Mouse (Mus musculus) gonadal fat pad, adult 2 months (tissue): ENCODE results near the gene Slc23a3. TPM values are rescaled to one million over a fixed set of nuclear protein-coding genes. Genes with fewer than 3 reads are reported as not detected.

Experiments
- DNase-seq: peaks from one replicate; pipeline ENCODE4 v3.0.0-alpha.2; 2012; ENCODE audit warnings: low read depth
- polyA plus RNA-seq: library from polyadenylated mRNA; depleted of rRNA; stranded (reverse); fragments of >200 nt; gene quantifications from 2 replicates; pipeline ENCODE4 v1.2.3, GENCODE M21; 2012; rRNA removed

The Slc23a3 gene
- polyA plus RNA-seq, 1 experiment, result 0.42 TPM

GRCm38 (mm10) chr1:75140601-75141190 lies 7.0 kb upstream of the Slc23a3 start:
- no peak for DNase-seq

GRCm38 (mm10) chr1:75138448-75138847 lies 4.8 kb upstream of the Slc23a3 start:
- DNase-seq, result no peak

GRCm38 (mm10) chr1:75136730-75137129 lies 3.0 kb upstream of the Slc23a3 start:
- no peak for DNase-seq

DNA sequence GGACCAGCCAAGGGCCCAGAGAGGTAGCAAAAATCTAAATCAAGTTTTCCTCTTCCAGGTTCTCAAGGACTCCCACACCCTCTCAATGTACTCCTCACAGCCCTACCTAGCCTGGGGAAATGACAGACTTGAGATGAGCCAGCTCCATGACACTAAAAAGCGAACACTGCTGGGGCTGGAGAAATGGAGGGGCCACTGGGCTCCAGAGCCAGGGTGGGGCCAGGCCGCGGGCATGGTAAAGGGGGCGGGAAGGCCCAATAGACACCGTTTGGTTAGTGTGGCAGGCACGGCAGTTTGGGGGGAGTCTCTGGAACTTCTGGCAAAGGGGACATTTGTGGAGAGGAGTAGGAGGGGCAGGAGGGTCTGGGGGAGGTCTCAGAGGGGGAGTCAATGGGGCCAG lies 2.6 kb upstream of the Slc23a3 start:
- no peak for DNase-seq

GRCm38 (mm10) chr1:75128641-75129040 lies 5.0 kb downstream of the Slc23a3 start:
- no peak for DNase-seq

DNA sequence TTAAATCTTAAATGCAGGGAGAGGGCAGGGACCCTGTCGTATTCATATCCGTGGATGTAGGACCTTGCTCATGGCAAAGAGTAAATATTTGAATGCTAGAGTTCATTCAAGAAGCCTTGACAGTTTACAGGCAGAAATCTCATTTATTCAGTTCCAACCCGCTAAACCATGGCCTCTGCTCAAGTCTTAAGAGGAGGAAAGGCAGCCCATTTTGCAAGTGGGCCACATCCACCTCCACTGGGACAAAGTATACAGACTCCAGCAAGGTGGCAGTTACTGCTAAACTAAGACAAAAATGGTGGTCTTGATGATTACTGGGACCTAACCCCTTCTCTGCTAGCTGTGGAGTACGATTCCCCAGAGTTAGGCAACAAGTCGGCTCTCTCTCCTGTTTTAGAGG lies 8.3 kb downstream of the Slc23a3 start:
- DNase-seq, result no peak

DNA sequence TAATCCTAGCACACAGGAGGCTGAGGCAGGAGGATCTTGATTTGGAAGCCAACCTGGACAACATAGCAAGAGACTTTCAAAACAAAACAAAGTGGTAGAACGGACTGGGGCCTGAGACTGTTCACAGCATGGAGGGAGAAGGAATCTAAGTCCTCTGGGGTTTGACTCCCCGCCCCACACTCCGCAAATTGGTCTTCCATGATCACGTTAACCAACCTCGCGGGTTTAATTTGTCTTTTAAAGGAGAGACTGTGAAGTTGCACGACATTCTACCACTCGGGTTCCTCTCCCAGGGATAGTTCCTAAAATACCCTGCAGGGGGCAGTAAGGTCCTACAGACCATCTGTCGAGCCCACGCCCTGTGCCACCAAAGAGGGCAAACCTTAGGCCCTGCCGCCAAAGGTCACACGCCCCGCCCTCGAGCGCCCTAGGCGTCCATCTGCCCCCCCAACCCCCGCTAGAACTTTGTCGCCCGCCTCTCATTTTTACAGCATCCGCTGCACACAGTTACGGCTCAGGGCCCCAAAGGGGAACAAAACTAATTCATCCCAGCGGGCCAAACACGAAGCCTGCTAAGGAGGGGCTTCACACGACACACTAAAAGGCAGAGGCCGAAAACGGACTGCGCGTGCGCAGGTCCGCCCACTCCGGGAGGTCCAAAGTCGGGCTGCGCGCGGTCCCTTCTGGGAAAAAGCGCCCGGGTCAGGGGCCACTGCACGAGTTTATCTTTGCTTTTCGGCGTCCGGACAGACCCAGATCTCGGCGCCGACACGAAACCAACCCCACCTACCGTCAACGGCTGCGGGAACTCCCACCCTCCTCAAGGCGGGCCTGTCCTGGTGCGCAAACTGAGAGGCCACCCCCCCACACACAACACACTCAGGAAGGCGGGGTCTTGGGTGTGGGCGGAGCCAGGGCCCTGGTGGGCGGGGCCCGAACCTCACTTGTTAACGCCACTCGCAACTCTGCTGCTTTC lies 9.1 kb downstream of the Slc23a3 start, which contains the start of gene Nhej1:
Nhej1 (minus strand) TSS at position 855 of the 976 bp plus-strand sequence.
- DNase-seq, result no peak

DNA sequence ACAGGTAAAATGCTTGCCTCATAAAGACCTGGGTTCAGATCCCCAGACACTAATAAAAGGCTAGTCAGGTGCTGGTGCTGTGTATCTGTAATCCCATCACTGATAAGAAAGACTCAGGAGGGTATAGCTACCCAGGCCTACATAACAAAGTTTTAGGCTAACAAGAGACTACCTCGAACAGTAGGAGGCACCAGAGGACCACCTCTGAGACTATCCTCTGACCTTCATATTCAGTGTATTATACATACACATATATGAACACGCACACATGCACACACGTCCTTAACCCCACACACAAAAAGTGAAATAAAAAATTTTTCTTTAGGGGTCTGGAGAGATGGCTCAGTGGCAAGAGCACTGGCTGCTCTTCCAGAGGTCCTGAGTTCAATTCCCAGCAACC lies 11.5 kb downstream of the Slc23a3 start:
- no peak for DNase-seq

Other genes with a start within 250 kb of the Slc23a3 start
- not detected in 2 replicates for gene Fev, start 248.5 kb downstream of the Slc23a3 start, polyA plus RNA-seq
- 0.51 and 1.2 TPM in 2 replicates for gene Cryba2, start 240.7 kb downstream of the Slc23a3 start, polyA plus RNA-seq
- gene Cfap65, start 198.3 kb downstream of the Slc23a3 start, polyA plus RNA-seq, result 4.2 and 6.0 TPM in 2 replicates
- 6.5 and 8.8 TPM in 2 replicates for gene Ihh, start 182.2 kb downstream of the Slc23a3 start, polyA plus RNA-seq
- 3.2 and 4.9 TPM in 2 replicates for gene Nhej1, start 8.7 kb downstream of the Slc23a3 start, polyA plus RNA-seq
- gene Cnppd1, start 8.8 kb upstream of the Slc23a3 start, polyA plus RNA-seq, result 40.2 and 45.9 TPM in 2 replicates
- gene Retreg2, start 8.9 kb upstream of the Slc23a3 start, polyA plus RNA-seq, result 103 and 107 TPM in 2 replicates
- 46.3 and 61.0 TPM in 2 replicates for gene Zfand2b, start 34.8 kb upstream of the Slc23a3 start, polyA plus RNA-seq
- gene Abcb6, start 46.5 kb upstream of the Slc23a3 start, polyA plus RNA-seq, result 24.1 and 30.1 TPM in 2 replicates
- gene Ankzf1, start 58.3 kb upstream of the Slc23a3 start, polyA plus RNA-seq, result 23.8 and 25.6 TPM in 2 replicates
- 47.6 and 56.5 TPM in 2 replicates for gene Atg9a, start 58.3 kb upstream of the Slc23a3 start, polyA plus RNA-seq
- gene Glb1l, start 76.9 kb upstream of the Slc23a3 start, polyA plus RNA-seq, result 27.9 and 28.1 TPM in 2 replicates
- gene Stk16, start 76.9 kb upstream of the Slc23a3 start, polyA plus RNA-seq, result 149 and 174 TPM in 2 replicates
- 31.2 and 44.9 TPM in 2 replicates for gene Tuba4a, start 86.0 kb upstream of the Slc23a3 start, polyA plus RNA-seq
- gene A630095N17Rik, start 98.2 kb upstream of the Slc23a3 start, polyA plus RNA-seq, result not detected in 2 replicates
- 37.9 and 48.4 TPM in 2 replicates for gene Dnajb2, start 102.5 kb upstream of the Slc23a3 start, polyA plus RNA-seq
- 0.03 and 0.62 TPM in 2 replicates for gene Ptprn, start 130.6 kb upstream of the Slc23a3 start, polyA plus RNA-seq
- not detected in 2 replicates for gene Resp18, start 144.5 kb upstream of the Slc23a3 start, polyA plus RNA-seq
- gene Dnpep, start 184.1 kb upstream of the Slc23a3 start, polyA plus RNA-seq, result 150 and 168 TPM in 2 replicates
- 71.8 and 92.9 TPM in 2 replicates for gene Des, start 226.4 kb upstream of the Slc23a3 start, polyA plus RNA-seq
- 26.2 and 27.4 TPM in 2 replicates for gene Speg, start 241.4 kb upstream of the Slc23a3 start, polyA plus RNA-seq